Mouse (Mus musculus) spleen, adult 2 months (tissue): Measurements from ENCODE around the gene Arhgap23. TPM values are rescaled to one million over a fixed set of nuclear protein-coding genes. Genes with fewer than 3 reads are reported as not detected.

Experiments used
- DNase-seq, 2 experiments: peaks; one replicate each; pipeline versions ENCODE4 v3.0.0 to v3.0.0-alpha.2; 2012 to 2021; ENCODE audit warnings: low spot score in 2 of 2, low read depth in 1 of 2
- H3K27ac ChIP-seq: fragments of 200-500 bp; 2 replicates; pipeline ENCODE4 v1.5.1; 2012; ENCODE audit warnings: low read length, inconsistent platforms; ENCODE audit not compliant: insufficient read depth
- H3K27me3 ChIP-seq: fragments of 200-500 bp; 2 replicates; pipeline ENCODE4 v1.6.1; 2012; ENCODE audit warnings: mild to moderate bottlenecking, moderate library complexity, low read length, inconsistent platforms; ENCODE audit not compliant: control insufficient read depth, insufficient read depth
- H3K36me3 ChIP-seq: fragments of 200-500 bp; 2 replicates; pipeline ENCODE4 v1.6.1; 2012; ENCODE audit warnings: mild to moderate bottlenecking, low read length, inconsistent platforms; ENCODE audit not compliant: control insufficient read depth, insufficient read depth
- H3K4me1 ChIP-seq: fragments of 200-500 bp; 2 replicates; pipeline ENCODE4 v1.6.1; 2011; ENCODE audit warnings: inconsistent platforms; ENCODE audit not compliant: control insufficient read depth, insufficient read depth, insufficient read length
- H3K4me3 ChIP-seq: fragments of 200-500 bp; 2 replicates; pipeline ENCODE4 v1.5.1; 2011; ENCODE audit warnings: mild to moderate bottlenecking, inconsistent platforms; ENCODE audit not compliant: insufficient read depth, insufficient read length; ENCODE audit errors: extremely low read depth
- CTCF ChIP-seq: fragments of 200-500 bp; IDR thresholded peaks from 2 replicates; pipeline ENCODE4 v1.5.1; 2011; ENCODE audit warnings: mild to moderate bottlenecking, inconsistent platforms; ENCODE audit not compliant: insufficient read depth, insufficient read length, insufficient replicate concordance; ENCODE audit errors: extremely low read depth
- POLR2A ChIP-seq: fragments of 200-500 bp; IDR thresholded peaks from 2 replicates; pipeline ENCODE4 v1.6.1; 2011; ENCODE audit warnings: low read depth, low read length, inconsistent platforms
- WGBS: fragments of 180-500 bp; shearing (Covaris S2); methylation state at CpG from one replicate; pipeline ENCODE4 v1.1.7; 2018; 5-methylcytosine and 5-hydroxymethylcytosine counted together
- polyA plus RNA-seq: library from polyadenylated mRNA; depleted of rRNA; stranded (reverse); fragments of >200 nt; gene quantifications from 2 replicates; pipeline ENCODE4 v1.2.3, GENCODE M21; 2012

Gene Arhgap23
- polyA plus RNA-seq, 1 experiment: 39.7 TPM

GRCm38 (mm10) chr11:97427794-97428725 is 12.7 kb downstream of the Arhgap23 start:
- TF ChIP-seq CTCF (no peak), POLR2A (no peak)
- H3K4me3 ChIP-seq: peak overlapping the region; percentile 54
- peak overlapping the region; percentile 6; the same call in 1 of the 2 replicates for H3K27ac ChIP-seq
- 5% methylated on average over 32 of the region's 32 CpGs for WGBS
- no peaks in the 10 kb centered on the region for H3K27me3 ChIP-seq
- peaks cover 10% of the 10 kb centered on the region; the same call in 1 of the 2 replicates for H3K4me1 ChIP-seq
- H3K36me3 ChIP-seq: no peaks in the 10 kb centered on the region
- DNase-seq: peak; percentile 39 to 70

GRCm38 (mm10) chr11:97428726-97429077 is 13.4 kb downstream of the Arhgap23 start:
- DNase-seq: no peak
- no peak overlapping the region for H3K4me3 ChIP-seq
- H3K27me3 ChIP-seq: no peaks in the 10 kb centered on the region
- no peaks in the 10 kb centered on the region for H3K36me3 ChIP-seq
- WGBS: 65% methylated on average over 4 of the region's 4 CpGs
- TF ChIP-seq CTCF (no peak), POLR2A (no peak)
- H3K27ac ChIP-seq: no peak overlapping the region; the same call in 1 of the 2 replicates
- peaks cover 10% of the 10 kb centered on the region; the same call in 1 of the 2 replicates for H3K4me1 ChIP-seq

- Histone ChIP-seq H3K36me3 (no peaks in the 10 kb centered on the region), H3K4me3 (no peak overlapping the region), H3K4me1 (peaks cover 10% of the 10 kb centered on the region; the same call in 1 of the 2 replicates), H3K27ac (no peak overlapping the region), H3K27me3 (no peaks in the 10 kb centered on the region)
- TF ChIP-seq POLR2A (no peak), CTCF (no peak)
- DNase-seq: no peak
- 58% methylated on average over 8 of the region's 8 CpGs for WGBS
Observed at GRCm38 (mm10) chr11:97429615-97430014, 14.3 kb downstream of the Arhgap23 start.

- Histone ChIP-seq H3K27me3 (no peaks in the 10 kb centered on the region), H3K4me1 (peaks cover 17% of the 10 kb centered on the region; the same call in 1 of the 2 replicates), H3K27ac (no peak overlapping the region), H3K4me3 (no peak overlapping the region), H3K36me3 (no peaks in the 10 kb centered on the region)
- peak; percentile 37 to 53 for DNase-seq
- WGBS: 7% methylated on average over 3 of the region's 3 CpGs
- no peak for TF ChIP-seq POLR2A
- TF ChIP-seq CTCF: peak; percentile 98
Observed at GRCm38 (mm10) chr11:97432015-97432414, 16.7 kb downstream of the Arhgap23 start.

- DNase-seq: no peak
- Histone ChIP-seq H3K4me1 (peaks cover 12% of the 10 kb centered on the region; the same call in 1 of the 2 replicates), H3K27ac (no peak overlapping the region), H3K4me3 (no peak overlapping the region), H3K36me3 (no peaks in the 10 kb centered on the region), H3K27me3 (no peaks in the 10 kb centered on the region)
- WGBS: 44% methylated on average over 8 of the region's 8 CpGs
- TF ChIP-seq POLR2A (no peak), CTCF (no peak)
Observed at GRCm38 (mm10) chr11:97432983-97433539, 17.7 kb downstream of the Arhgap23 start.

GRCm38 (mm10) chr11:97434121-97434520 is 18.8 kb downstream of the Arhgap23 start:
- DNase-seq: no peak
- 88% methylated on average over 8 of the region's 8 CpGs for WGBS
- Histone ChIP-seq H3K4me3 (no peak overlapping the region), H3K27ac (no peak overlapping the region), H3K4me1 (peaks cover 7% of the 10 kb centered on the region; the same call in 1 of the 2 replicates), H3K36me3 (no peaks in the 10 kb centered on the region), H3K27me3 (no peaks in the 10 kb centered on the region)
- TF ChIP-seq CTCF: no peak
- no peak for TF ChIP-seq POLR2A
